Mouse (Mus musculus): ENCODE data around the gene Rsph1. TPM values are rescaled to one million over a fixed set of nuclear protein-coding genes. Genes with fewer than 3 reads are reported as not detected.

The Rsph1 gene
- polyA plus RNA-seq, 1 experiment from 2014 or later: 1.3 TPM

DNA sequence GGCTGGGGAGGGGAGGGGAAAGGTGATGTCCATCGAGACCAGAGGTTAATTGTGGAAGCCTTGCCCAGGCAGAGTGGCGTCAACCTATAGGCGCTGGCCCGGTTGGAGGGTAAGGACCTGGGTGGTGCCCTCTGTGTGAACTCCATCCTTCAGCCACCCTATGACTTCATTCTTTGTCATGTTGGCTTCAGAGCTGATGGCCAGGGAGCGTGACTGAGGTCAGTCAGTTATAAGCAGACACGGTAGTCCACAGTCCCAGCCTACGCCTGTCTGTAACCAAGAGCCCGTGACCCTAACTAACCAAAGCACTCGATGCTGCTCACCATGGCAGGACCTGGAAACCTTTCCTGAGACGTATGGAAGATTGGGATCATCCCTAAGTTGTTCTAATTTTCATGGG is 35.5 kb upstream of the Rsph1 start:
- no peak overlapping the region for H3K4me2 ChIP-seq (ENCODE audit: low read length)
- WGBS: 48% methylated on average over 10 of the region's 10 CpGs
- H3K36me3 ChIP-seq (ENCODE audit: insufficient read depth, low read length): no peaks in the 10 kb centered on the region
- H3K27me3 ChIP-seq (ENCODE audit: insufficient read depth, low read length): no peaks in the 10 kb centered on the region
- H3K4me1 ChIP-seq (replicated peaks; ENCODE audit: insufficient read depth, low read length): no peaks in the 10 kb centered on the region
- no peak overlapping the region for H3K27ac ChIP-seq
- no peak overlapping the region for H3K9ac ChIP-seq (ENCODE audit: low read depth, low read length)
- DNase-seq (ENCODE audit: low spot score): no peak
- no peak overlapping the region for H3K4me3 ChIP-seq (replicated peaks; ENCODE audit: low read depth, low read length)
- H3K9me3 ChIP-seq (replicated peaks; ENCODE audit: low read length): no peaks in the 10 kb centered on the region
- peak; percentile 87 for ATAC-seq (replicated peaks; ENCODE audit: low FRiP score, low read depth)
- TF ChIP-seq CTCF (IDR thresholded peaks at IDR 0.05; ENCODE audit: low read depth): no peak

DNA sequence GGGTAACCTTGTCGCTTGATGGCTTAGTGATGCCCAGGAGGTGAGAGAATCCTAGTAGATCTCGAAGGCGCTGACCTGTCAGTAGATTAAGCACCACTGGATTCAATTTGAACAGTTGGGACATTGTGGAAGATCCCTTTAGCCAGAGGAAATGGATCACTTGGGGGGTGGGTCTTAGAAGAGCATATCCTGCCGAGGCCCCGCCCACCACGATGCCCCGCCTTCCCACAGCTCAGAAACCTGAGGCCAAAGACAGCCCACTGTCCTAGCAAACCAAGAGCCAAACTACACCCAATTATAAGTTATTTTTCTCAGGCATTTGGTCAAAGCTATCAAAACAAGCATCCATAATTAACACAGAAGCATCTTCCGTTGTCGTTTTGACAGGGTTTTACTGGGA is 33.9 kb upstream of the Rsph1 start:
- no peak for ATAC-seq (replicated peaks; ENCODE audit: low FRiP score, low read depth)

DNA sequence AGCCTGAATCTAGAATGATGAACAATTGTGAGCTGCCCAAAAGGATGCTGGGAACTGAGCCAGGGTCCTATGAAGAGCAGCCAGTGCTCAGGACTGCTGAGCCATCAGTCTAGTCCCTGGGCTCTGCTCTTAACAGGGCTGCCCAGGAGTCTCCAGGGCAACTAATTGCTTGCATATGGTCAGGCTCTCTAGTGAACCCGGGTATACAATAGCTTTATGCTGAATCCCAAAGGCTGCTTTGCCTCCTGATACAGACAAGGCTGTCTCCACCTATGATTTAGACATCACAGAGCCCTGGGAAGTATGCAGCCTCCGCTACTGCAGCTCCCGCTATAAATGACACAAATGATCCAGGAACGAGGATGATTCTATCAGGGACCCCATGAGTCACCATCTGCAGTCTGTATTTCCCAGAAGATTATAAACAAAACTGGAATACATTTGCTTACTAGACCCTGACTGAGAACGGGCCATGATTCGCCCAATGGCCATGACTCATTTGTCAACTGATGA is 32.2 kb upstream of the Rsph1 start:
- Histone ChIP-seq H3K9me3 (replicated peaks; ENCODE audit: low read length) (no peaks in the 10 kb centered on the region), H3K9ac (ENCODE audit: low read depth, low read length) (no peak overlapping the region), H3K27ac (no peak overlapping the region), H3K4me1 (replicated peaks; ENCODE audit: insufficient read depth, low read length) (peaks cover 8% of the 10 kb centered on the region), H3K36me3 (ENCODE audit: insufficient read depth, low read length) (no peaks in the 10 kb centered on the region), H3K4me2 (ENCODE audit: low read length) (no peak overlapping the region), H3K4me3 (replicated peaks; ENCODE audit: low read depth, low read length) (no peak overlapping the region), H3K27me3 (ENCODE audit: insufficient read depth, low read length) (no peaks in the 10 kb centered on the region)
- no peak for TF ChIP-seq CTCF (IDR thresholded peaks at IDR 0.05; ENCODE audit: low read depth)
- WGBS: 40% methylated on average over 6 of the region's 6 CpGs
- DNase-seq (ENCODE audit: low spot score) (no peak), ATAC-seq (replicated peaks; ENCODE audit: low FRiP score, low read depth) (no peak)

More for the DNA sequence above, 33.9 kb upstream of the Rsph1 start:
- H3K4me3 ChIP-seq (replicated peaks; ENCODE audit: low read depth, low read length): no peak overlapping the region
- DNase-seq (ENCODE audit: low spot score): no peak
- H3K27ac ChIP-seq: no peak overlapping the region
- H3K9me3 ChIP-seq (replicated peaks; ENCODE audit: low read length): no peaks in the 10 kb centered on the region
- no peak for TF ChIP-seq CTCF (IDR thresholded peaks at IDR 0.05; ENCODE audit: low read depth)
- H3K9ac ChIP-seq (ENCODE audit: low read depth, low read length): no peak overlapping the region
- no peaks in the 10 kb centered on the region for H3K36me3 ChIP-seq (ENCODE audit: insufficient read depth, low read length)
- no peak overlapping the region for H3K4me2 ChIP-seq (ENCODE audit: low read length)
- no peaks in the 10 kb centered on the region for H3K4me1 ChIP-seq (replicated peaks; ENCODE audit: insufficient read depth, low read length)
- H3K27me3 ChIP-seq (ENCODE audit: insufficient read depth, low read length): no peaks in the 10 kb centered on the region
- WGBS: 81% methylated on average over 9 of the region's 9 CpGs

DNA sequence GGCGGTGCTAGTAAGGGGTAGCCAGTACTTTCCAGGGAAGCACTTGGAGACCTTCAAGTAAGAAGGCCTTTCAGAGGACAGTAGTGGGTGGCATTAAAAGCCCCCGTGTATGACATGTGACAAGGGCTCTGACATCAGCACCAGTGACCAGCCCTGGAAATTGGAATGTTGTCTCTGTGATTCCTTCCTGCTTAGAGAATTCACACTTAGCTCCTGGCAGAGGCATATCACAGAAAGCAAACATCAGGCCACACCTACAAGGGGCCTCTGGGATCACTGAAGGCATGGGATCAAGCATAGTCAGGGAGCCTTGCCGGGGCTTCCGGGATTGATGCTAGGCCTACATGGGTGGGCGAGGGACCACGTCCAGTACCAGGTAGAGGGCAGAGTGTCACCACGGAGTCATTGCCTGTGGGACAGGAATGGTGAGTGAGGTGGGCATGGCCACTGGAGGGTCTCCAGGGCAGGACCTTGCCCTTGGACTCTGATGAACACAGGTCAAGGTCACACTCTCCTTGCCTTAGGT is 31.2 kb upstream of the Rsph1 start:
- no peak overlapping the region for H3K27ac ChIP-seq
- H3K9me3 ChIP-seq (replicated peaks; ENCODE audit: low read length): no peaks in the 10 kb centered on the region
- H3K4me3 ChIP-seq (replicated peaks; ENCODE audit: low read depth, low read length): no peak overlapping the region
- no peak for TF ChIP-seq CTCF (IDR thresholded peaks at IDR 0.05; ENCODE audit: low read depth)
- ATAC-seq (replicated peaks; ENCODE audit: low FRiP score, low read depth): no peak
- DNase-seq (ENCODE audit: low spot score): no peak
- no peak overlapping the region for H3K4me2 ChIP-seq (ENCODE audit: low read length)
- peaks cover 8% of the 10 kb centered on the region for H3K4me1 ChIP-seq (replicated peaks; ENCODE audit: insufficient read depth, low read length)
- WGBS: 92% methylated on average over 7 of the region's 7 CpGs
- H3K9ac ChIP-seq (ENCODE audit: low read depth, low read length): no peak overlapping the region
- no peaks in the 10 kb centered on the region for H3K27me3 ChIP-seq (ENCODE audit: insufficient read depth, low read length)
- H3K36me3 ChIP-seq (ENCODE audit: insufficient read depth, low read length): no peaks in the 10 kb centered on the region

DNA sequence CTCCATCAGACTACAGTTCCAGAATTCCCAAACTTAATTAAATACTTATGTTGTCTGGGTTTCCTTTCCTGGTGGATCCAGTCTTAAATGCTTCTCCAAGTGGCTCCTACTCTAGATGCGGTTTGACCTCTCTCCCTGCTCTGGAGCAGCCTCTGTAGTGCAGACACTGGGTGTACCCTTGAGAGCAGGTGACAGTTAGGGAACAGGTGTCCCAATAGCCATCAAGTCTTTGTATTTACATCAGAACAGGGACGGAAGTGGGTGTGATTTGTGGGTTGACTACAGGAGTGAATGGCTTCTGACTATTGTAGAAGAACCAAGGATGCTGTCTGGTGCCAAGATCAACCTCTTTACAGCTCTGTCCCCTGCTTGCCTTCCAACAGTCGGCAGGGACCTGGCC is 30.6 kb upstream of the Rsph1 start:
- Histone ChIP-seq H3K9ac (ENCODE audit: low read depth, low read length) (no peak overlapping the region), H3K9me3 (replicated peaks; ENCODE audit: low read length) (no peaks in the 10 kb centered on the region), H3K27me3 (ENCODE audit: insufficient read depth, low read length) (no peaks in the 10 kb centered on the region), H3K4me2 (ENCODE audit: low read length) (no peak overlapping the region), H3K4me1 (replicated peaks; ENCODE audit: insufficient read depth, low read length) (peaks cover 8% of the 10 kb centered on the region), H3K36me3 (ENCODE audit: insufficient read depth, low read length) (no peaks in the 10 kb centered on the region), H3K4me3 (replicated peaks; ENCODE audit: low read depth, low read length) (no peak overlapping the region), H3K27ac (no peak overlapping the region)
- 76% methylated on average over 3 of the region's 3 CpGs for WGBS
- ATAC-seq (replicated peaks; ENCODE audit: low FRiP score, low read depth) (no peak), DNase-seq (ENCODE audit: low spot score) (no peak)
- TF ChIP-seq CTCF (IDR thresholded peaks at IDR 0.05; ENCODE audit: low read depth): no peak

DNA sequence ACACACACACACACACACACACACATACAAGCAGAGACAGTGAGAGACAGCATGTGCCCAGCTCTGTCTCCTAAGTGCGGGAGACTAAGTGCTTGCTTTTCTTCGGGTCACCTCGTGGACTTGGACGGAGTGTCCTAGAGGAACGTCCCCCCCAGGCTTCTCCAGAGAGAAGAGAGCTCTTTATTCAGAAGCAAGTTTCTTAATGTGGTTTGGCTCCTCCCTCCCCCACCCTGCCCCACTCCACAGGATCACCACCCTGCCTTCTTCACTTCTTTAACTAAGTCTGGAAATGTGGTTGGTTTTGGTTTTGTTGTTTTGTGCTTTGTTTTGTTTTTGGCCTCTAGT is 28.6 kb upstream of the Rsph1 start:
- no peak overlapping the region for H3K27ac ChIP-seq
- DNase-seq (ENCODE audit: low spot score) (no peak), ATAC-seq (replicated peaks; ENCODE audit: low FRiP score, low read depth) (no peak)
- no peaks in the 10 kb centered on the region for H3K27me3 ChIP-seq (ENCODE audit: insufficient read depth, low read length)
- no peak overlapping the region for H3K4me2 ChIP-seq (ENCODE audit: low read length)
- H3K4me3 ChIP-seq (replicated peaks; ENCODE audit: low read depth, low read length): no peak overlapping the region
- H3K9me3 ChIP-seq (replicated peaks; ENCODE audit: low read length): no peaks in the 10 kb centered on the region
- no peaks in the 10 kb centered on the region for H3K36me3 ChIP-seq (ENCODE audit: insufficient read depth, low read length)
- 64% methylated on average over 5 of the region's 5 CpGs for WGBS
- H3K9ac ChIP-seq (ENCODE audit: low read depth, low read length): no peak overlapping the region
- no peak for TF ChIP-seq CTCF (IDR thresholded peaks at IDR 0.05; ENCODE audit: low read depth)
- H3K4me1 ChIP-seq (replicated peaks; ENCODE audit: insufficient read depth, low read length): peaks cover 8% of the 10 kb centered on the region

Measured in kidney, postnatal 0 days (tissue).